Mouse (Mus musculus) heart, adult 2 months (tissue): ENCODE results near the gene Abcc9.

Experiments
- CTCF ChIP-seq: fragments of 200-600 bp; IDR thresholded peaks from 2 replicates; pipeline ENCODE4 v1.8.1; 2022; ENCODE audit warnings: antibody characterized with exemption, mild to moderate bottlenecking, moderate library complexity
- EP300 ChIP-seq: fragments of 200-500 bp; IDR thresholded peaks from 2 replicates; pipeline ENCODE4 v1.6.1; 2011; ENCODE audit warnings: low read depth, low read length, control low read depth; ENCODE audit not compliant: insufficient read depth
- POLR2A ChIP-seq: fragments of 200-500 bp; IDR thresholded peaks from 2 replicates; pipeline ENCODE4 v1.6.1; 2011; ENCODE audit warnings: mild to moderate bottlenecking, low read depth, low read length, control low read depth; ENCODE audit not compliant: insufficient read depth

- no peak for TF ChIP-seq CTCF
- TF ChIP-seq POLR2A, result no peak
- TF ChIP-seq EP300, result no peak
Observed at GRCm38 (mm10) chr6:142745484-142745883, 43.4 kb upstream of the Abcc9 start.
